Mouse (Mus musculus) frontal cortex, postnatal 25 days (tissue): Measurements from ENCODE around the gene Atg13.
"Not testable (repeated sequence)": the region's sequence is repeated elsewhere in the genome, so short reads cannot be mapped to it uniquely, and the experiment has no call there.

Source experiments
- DNase-seq, 2 experiments: peaks; one replicate each; pipeline ENCODE4 v3.0.0; 2022; ENCODE audit warnings: low spot score in 2 of 2

Atg13 gene

DNA sequence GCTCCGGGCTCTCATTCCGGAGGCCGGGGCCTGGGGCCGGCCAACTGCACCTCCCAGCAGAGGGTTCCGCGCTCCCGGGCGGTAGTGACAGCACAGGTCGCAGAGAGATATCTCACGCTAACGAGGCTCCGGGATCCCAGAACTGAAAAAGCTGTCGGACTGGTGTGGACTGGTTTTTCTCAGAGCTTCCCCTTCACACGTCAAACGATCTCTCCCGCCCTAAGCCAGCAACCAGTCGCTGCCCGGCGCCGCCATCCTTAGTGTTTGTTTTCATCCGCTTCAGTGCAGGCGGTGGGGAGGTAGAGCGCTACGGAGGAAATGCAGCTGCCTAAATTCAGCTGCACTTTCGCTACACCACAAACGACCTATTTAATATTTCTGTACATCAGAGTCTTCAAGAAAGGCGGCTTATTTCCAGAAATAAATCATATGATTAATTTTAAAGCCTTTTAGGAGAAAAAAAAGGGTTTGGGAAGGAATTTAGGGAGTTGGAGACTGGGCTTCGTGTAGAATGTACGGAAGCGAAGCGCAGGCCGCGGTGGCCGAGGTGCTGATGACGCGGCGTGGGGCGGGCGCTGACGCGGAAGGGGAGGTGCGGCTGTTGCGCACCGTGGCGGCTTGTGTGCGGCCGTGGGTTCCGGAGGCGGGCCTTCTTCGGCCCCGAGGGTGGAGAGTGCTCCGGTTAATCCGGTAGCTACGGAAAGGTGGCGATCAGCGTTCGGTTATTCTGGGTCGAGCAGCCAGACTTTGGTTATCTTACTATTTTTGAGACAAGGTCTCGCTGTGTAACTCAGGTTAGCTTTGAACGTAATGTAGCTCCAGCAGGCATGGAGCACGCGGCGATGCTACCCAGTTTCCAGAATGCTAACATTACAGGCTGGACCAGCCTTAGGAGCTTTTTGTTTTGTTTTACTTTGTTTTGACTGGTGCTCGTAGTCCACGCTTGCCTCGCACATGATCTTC, at the start of gene Atg13, which contains the start of gene Harbi1:
Atg13 (minus strand) TSS at position 305 of the 963 bp plus-strand sequence.
Harbi1 (plus strand) TSS at position 581 of the 963 bp plus-strand sequence.
- DNase-seq = peak; percentile 78 to 86

DNA sequence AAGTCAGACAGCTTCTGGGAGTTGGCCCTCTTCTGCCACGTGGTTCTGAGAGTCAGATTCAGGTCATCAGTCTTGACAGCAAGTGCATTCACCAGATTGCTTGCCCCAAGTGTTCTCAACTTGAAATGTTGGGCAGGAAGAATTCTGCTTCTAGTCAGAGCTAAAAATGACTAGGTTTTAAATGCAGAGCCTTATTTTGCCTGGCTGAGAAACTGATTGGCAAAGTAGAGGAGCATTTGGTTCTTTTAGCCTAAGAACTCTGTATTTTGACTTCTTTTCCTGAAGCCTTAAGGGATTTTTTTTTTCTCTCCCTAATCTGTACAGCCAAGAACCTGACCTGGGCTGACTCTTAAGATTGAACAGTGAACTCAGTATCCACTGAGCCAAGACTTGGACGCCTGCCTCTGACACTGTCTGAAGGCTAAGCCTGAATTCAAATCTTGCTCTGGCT, 39.5 kb upstream of the Atg13 start:
- no peak for DNase-seq

DNA sequence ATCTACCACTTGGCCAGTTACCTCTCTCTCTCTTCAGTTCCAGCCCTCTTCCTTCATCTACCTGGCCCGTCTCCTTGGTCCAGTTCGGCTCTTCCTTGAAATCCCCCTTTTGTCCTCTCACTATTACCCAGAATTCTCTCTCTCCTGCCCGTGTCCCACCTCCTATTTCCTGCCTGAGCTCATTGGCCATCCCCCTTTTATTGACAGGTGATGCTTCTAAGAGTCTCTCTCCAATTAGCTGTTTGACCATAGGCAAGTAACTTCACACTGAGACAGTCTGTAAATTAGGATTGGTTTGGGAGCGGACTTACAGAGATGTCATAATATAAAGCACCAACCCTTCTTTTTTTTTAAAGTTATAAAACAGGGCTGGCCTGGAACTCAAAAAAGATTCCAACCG, 34.3 kb upstream of the Atg13 start:
- DNase-seq = no peak

DNA sequence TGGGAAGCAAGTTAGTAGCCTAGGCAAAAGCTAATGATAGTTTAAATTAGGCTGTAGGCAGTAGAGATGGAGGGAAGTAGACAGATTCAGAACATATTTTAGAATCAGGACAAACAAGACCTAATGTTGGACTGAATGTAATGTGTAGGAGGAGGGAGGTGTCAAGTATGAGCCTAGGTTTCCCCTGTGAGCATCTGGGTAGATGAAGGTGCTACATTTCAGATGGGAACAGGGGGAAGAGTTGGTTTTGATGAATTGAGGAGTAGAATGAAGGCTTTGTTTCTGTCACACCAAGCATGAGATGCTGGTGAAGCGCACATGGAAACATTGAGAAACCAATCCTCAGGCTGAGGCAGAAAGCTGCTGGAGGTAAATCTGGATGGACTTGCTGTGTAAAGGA, 29.2 kb upstream of the Atg13 start:
- no peak for DNase-seq

DNA sequence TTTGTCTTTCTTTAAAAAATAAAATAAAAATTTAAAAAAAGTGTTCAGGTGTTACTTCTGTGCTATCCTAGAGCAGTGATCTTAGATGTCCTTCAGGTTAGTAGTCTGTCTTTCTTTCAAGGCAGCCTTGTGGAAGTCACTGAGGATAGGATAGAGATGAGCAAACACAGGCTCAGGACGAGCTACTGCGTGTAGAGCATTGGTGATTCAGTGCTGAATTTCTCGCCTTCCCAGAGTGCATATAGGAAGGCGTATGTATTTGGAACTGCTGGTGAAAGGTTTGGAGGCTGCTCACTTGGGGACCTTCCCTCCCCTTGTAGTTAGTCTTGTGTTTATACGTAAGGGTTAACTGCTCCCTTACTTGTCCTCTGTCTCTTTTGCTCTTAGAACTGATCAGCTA, 24.8 kb upstream of the Atg13 start:
- no peak for DNase-seq

DNA sequence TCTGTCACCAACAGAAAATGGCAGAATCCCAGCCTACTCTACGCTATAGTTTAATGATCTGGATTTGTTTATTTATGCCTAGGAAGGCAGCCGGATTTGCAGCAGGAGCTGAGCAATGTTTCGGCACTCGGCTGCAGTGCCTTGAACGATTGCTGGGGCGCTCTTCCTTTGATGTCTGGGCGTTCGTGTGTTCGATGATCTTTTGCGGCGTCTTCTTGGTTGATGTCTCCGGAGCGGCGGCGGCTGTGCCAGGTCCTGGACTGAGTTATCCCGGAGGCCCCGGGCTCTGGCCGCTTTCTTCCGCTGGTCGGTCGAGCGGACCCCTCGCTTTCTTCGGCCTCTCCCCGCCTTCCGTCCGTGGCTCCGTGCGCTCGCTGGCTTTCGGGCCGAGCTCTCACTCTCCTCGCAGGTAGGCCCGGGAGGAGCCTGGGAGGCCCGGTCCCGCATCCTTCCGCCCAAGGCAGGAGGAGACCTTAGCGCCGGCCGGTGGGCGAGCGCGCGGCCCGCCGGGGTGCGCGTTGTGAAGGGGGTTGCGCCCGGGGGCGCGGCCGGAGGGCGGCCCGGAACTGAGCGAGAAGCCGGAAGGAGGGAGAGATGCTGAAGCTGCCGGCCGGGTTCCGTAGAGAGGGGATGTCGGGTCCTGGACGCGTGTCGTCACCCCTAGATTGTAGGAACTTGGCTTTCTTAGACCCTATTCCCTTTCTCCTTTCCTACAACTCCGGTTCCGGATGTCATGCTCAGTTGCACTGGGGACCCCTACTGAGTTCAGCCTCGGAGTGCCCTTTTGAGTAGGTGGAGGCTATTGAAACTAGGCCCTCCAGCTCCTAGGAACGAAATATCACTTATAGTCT, 19.8 kb upstream of the Atg13 start, which contains the start of gene Ambra1:
Ambra1 (plus strand) TSS at position 164 of the 851 bp plus-strand sequence.
- DNase-seq = peak; percentile 71 to 79

DNA sequence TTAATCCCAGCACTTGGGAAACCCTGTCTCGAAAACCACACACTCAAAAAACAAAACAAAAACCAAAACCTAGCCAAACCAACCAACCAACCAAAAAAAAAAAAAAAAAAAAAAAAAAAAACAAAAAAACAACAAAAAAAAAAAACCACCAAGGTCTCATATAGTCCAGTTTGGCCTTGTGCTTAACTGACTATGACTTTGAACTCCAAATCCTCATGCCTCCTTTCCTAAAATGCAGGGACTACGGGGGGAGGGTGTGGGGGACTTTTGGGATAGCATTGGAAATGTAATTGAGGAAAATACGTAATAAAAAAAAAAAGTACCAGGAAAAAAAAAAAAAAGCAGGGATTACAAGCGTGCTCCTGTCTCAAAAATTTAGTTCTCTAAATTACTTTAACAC, 19.2 kb upstream of the Atg13 start:
- DNase-seq = no peak

DNA sequence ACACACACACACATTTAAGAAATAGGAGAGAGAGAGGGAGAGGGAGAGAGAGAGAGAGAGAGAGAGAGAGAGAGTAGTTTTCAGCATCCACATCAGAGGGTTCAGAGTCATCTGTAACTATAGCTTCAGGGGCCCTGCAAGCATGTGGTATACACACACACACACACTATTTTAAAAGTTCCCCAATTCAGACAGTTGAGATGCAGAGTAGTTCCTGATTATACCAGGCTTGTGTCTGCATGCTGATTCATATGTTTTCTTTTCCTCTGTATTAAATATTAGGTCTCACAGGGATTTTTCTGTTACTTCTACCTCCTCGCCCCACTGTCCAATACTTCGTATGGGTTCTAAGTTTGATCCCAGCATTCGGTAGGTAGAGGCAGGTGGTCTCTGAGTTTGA, 16.6 kb upstream of the Atg13 start:
- DNase-seq = no peak

DNA sequence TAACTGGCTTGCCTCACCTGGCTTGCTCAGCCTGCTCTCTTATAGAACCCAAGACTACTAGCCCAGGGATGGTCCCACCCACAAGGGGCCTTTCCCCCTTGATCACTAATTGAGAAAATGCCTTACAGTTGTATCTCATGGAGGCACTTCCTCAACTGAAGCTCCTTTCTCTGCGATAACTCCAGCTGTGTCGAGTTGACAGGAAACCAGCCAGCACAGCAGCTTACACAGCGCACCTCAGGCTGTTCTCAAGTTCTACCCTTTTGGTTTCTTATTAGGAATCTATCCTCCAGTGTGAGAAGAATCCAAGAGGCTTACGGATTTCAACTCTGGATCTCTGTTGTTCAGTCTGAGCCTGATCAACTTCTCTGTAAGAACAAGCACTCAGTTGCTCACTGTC, 15.1 kb upstream of the Atg13 start:
- DNase-seq = not testable (repeated sequence)

DNA sequence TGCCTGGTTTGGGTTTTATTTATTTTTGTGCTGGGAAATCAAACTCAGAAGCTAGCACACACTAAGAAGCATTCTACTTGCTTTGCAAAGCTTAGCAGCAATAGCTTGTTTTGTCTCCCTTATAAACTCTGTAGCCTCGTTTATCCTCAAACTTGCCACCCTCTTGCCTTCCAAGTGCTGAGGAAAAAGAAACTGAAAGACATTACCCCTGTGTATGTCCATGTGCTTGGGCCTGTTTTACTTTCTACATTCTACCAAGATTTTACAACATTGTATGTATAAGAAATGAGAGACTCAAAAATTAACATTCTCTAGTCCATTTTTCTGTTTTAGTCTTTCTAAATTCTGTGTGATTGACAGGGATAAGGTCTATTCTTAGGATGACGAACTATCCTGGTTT, 14.3 kb upstream of the Atg13 start:
- no peak for DNase-seq

DNA sequence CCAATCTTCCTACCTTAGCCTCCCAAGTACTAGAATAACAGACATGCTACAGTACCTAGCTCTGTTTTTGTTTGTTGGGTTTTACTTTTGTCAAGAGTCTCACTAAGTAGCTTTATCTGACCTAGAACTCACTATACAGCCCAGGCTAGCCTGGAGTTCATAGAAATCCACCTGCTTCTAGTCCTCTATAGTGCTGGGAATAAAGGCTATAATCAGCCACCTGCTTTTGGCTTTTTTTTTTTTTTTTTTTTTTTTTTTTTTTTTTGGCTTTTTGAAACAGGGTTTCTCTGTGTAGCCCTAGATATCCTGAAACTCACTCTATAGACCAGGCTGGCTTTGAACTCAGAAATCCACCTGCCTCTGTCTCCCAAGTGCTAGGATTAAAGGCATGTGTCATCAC, 13.6 kb upstream of the Atg13 start:
- no peak for DNase-seq

DNA sequence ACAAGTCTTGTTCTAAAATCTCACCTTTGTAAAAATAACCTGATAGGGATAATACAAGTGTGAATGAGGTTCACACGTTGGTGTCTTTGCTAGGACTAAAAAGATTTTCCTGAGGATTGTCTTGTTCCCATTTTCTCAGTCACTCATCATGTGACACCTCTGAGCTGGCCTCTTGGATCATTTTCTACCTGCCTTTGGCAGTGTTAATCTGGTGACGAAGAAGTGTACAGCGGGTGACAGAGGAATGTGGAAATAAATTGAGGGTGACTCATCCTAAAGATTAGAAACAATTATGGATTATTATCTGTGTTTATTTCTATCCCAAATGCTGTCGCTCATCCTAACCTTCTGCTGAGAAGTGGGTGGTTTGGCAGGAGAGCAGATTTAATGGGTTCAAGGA, 13.0 kb upstream of the Atg13 start:
- no peak for DNase-seq

DNA sequence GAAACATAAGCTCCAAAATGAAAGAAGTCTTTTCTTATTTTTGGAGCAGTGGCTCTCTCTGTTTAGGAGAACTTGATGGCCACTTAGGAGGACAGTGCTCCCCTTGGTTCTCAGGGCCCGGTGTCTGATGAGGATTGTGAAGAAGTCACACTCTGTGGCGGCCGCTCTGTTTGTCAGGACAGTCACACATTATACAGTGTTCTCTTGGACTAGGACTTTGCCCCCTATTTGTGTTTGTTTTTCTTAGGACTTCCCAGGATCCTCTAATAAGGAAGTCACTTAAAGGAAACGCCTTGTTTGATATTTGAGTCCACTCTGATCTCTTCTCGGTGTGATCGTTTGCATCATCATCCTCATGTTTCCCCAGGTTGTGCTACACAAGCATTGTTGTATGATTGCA, 7.9 kb upstream of the Atg13 start:
- no peak for DNase-seq

DNA sequence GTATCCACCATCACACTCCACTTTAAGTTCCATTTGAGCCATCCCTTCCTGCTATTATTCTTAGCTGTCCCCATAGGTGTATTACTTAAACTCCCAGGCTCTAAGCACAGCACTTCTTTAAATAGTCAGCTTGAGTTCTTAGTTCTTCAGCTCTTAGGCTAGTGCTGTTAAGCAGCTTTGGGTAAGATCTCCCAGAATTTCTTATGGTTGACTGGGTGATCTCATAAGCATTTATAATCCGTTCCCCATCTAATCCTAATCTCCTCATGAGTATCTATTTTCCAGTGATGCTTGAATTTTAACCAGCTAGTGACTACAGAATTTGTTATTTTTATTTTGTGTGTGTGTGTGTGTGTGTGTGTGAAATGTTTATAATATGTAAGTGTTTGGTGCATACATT, 4.5 kb upstream of the Atg13 start:
- no peak for DNase-seq

DNA sequence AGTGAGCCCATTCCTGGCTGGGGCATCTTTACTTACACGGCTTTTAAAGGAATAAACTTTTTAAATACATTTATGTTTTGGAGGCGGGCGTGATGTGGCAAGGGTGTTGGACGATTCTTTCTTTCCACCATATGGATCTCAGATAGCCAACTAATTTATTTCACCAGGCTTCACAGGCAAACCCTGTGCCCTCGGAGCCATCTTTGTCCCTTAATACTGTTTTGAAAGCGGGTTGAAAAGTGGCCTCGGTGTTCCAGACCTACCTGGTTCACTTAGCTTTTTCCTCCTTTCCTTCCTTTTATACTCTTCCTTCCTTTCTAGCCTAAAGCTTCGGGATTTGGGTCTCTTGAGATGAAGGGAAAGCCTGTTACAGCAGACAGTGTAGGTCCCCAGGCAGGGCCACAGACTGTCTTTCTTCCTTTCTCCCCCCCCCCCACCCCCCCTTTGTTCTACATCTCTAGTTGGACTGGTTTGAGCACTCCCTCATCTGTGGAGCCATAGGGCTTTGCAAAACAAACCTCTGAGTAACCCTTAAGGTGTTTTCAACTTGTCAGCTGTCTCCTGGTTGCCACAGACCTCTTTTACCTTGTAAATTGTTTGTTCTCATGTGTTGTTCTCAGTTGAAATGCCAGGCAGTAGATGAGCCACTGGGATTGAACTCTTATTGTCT, 1.0 kb upstream of the Atg13 start:
- DNase-seq = no peak

DNA sequence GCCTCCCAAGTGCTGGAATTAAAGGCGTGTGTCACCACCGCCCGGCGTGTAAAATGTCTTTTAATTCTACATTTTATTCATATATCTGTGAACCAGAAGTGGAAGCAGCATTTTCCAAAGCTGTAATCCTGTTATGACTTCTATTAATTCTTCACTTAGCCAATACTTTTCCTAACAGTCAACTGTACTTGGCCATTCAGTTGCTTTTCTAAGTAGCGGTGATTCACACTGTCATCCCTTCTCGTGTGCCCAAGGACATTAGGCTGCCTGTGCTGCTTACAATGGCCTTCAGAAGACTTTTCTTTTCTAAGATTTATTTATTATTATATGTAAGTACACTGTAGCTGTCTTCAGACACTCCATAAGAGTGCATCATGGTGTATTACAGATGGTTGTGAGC, 2.0 kb downstream of the Atg13 start:
- DNase-seq = no peak

DNA sequence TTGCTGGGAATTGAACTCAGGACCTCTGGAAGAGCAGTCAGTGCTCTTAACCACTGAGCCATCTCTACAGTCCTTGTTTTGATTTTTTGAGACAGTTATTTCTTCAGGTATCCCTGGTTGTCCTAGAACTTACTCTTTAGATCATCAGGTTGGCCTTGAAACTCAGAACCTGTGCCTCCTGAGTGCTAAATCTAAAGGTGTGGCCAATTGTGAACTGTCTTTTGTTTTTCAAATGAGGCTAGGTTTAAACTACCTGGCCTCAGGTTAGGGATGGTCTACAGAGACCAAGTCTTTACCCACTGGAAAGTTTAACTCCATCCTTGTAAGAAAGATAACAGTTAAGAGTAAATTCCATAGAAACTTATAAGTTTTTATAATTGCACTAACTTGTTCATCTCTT, 3.9 kb downstream of the Atg13 start:
- DNase-seq = no peak

DNA sequence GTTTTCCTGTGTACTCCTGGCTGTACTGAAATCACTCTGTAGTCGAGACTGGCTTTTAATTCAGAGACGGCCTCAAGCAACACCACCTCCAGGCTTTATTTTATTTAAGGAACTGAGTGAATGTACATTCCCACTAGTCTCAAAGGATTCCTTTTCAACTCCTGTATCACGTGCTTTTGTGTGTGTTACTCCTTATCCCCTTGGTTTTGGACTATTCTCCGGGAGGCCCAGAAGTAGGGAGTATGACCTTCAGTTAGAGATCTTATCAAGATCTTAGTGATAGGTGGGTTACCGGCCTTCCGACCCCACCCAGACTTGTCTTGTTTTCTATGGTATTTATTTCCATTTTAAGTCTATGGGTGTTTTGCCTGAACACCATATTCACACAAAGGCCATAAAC, 4.6 kb downstream of the Atg13 start:
- DNase-seq = no peak

DNA sequence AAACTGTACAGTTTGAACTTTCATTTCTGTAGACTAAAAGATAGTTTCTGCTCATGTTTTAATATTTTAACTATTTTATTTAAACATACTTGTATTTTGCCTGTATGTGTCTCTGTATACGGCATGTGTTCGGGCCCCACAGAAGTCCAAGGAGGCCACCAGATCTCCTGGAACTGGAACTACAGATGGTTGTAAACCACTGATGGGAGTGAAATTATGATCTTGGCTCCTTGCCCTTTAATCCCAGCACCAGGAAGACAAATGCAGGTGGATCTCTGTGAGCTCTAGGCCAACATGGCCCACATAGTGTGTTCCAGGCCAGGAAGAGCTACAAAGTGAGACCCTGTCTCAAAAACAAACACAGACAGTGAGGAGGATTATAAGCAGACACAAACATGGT, 9.0 kb downstream of the Atg13 start:
- DNase-seq = no peak

DNA sequence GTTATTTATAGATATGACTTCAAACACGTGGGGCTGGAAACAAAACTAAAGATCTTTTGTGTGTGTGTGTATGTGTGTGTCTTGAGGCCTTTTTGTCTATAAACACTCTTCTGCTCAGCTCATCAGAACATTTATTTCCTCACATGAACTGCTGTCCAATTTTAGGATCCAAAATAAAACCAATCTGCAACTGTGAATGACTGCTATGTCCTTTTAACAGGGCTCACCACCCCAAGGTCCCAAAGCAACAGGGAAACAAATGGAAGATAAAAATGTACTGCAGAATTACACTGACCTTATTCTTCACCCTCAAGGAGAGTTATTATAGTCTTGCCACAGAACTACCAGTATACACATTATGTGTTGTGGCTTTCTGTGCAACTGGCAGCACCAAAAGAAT, 11.2 kb downstream of the Atg13 start:
- no peak for DNase-seq

DNA sequence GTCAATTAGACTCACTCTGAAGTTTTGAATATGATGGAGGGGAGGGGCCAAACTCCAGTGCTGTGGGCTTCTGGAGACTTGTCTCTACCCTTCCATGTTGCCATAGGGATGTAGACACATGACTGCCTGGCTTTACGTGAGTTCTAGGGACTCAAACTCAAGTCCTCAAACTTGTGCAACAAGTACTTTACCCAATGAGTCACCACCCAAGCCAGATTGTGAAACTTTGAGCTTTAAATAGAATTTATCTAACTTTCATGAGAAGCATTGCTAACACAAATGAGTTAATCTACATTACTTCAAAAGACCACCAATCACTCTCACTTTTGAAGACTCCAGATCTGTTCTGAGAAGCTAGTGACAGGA, 14.2 kb downstream of the Atg13 start:
- no peak for DNase-seq
